Mouse (Mus musculus): ENCODE data around the gene Gpr160. TPM values are rescaled to one million over a fixed set of nuclear protein-coding genes. Genes with fewer than 3 reads are reported as not detected.
A peak's percentile ranks its signal among the peaks of the same experiment; 100 is the strongest.
"Not testable (repeated sequence)": the region's sequence is repeated elsewhere in the genome, so short reads cannot be mapped to it uniquely, and the experiment has no call there.

Gpr160 gene
- total RNA-seq (2021): under 1 TPM; 0.75 to 0.88 TPM
- long read RNA-seq, experiment 1, partial matches to known transcripts: 0 of 2 reads
- long read RNA-seq, experiment 1, other reads (novel, unspliced or antisense): 1 of 2 reads
- long read RNA-seq, experiment 2, partial matches to known transcripts: 1 of 1 reads
- long read RNA-seq, experiment 2, other reads (novel, unspliced or antisense): 0 of 1 reads

- peak; percentile 37 to 41 for DNase-seq (ENCODE audit: low spot score in 2 of 2)
These were observed at the start of gene Gpr160 for GRCm38 (mm10) chr3:30855604-30856458. Gene Gpr160, plus strand, starts transcription at chr3:30855950.

DNA sequence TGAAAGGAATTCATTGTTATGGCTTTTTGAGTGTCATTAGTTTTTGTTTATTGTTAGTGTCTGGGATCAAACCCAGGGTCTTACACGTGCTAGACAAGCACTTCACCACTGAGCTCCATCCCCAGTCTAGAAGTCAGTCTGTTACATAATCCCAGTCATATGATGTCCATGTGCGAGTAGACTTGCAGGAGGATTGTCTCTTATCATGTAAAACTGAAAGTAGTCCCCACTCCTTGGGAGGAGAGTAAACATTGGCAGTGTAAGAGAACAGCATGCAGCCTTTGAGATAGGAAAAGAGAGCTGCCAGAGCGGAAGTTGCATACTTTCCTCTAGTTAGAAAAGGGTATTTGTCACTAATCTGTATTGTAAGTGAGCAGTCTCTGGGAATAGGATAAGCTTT lies 42.9 kb upstream of the Gpr160 start:
- DNase-seq (ENCODE audit: low spot score in 2 of 2): no peak

DNA sequence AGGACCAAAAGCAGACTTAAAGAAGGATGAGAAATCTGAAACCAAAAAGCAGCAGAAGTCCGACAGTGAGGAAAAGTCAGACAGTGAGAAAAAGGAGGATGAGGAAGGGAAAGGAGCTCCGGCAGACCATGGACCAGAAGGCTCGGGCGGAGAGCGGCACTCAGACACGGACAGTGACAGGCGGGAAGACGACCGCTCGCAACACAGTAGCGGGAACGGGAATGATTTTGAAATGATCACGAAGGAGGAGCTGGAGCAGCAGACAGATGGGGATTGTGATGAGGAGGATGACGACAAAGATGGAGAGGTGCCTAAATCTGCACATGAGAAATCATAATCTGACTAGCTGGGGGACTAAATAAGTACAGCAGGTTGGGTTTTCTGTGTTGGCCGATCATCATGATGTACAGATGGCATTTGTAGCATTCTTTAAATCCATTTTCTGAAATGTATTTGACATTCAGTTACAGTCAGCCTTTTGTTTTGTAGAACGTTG lies 37.1 kb upstream of the Gpr160 start:
- DNase-seq (ENCODE audit: low spot score in 2 of 2): no peak

GRCm38 (mm10) chr3:30822163-30822562 lies 33.6 kb upstream of the Gpr160 start:
- no peak for DNase-seq (ENCODE audit: low spot score in 2 of 2)

DNA sequence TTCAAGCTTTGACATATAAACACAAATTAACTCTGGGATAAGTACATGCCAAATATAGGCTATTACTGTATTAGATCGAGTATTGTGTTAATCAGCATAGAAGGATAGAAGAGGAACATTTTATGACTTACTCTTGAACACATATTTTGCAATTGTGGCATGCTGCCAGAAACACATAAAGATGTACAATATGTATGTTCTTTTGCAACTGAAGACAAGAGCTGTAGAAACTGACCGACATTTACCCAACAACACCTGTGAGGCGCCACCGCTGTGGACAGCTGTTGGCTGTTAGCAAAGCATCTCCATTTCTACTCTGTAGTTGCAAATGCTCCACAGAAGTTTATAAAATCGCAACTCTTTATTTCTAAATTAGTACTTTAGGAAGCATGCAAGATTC lies 29.7 kb upstream of the Gpr160 start:
- no peak for DNase-seq (ENCODE audit: low spot score in 2 of 2)

- no peak for DNase-seq (ENCODE audit: low spot score in 2 of 2)
These were observed 23.7 kb upstream of the Gpr160 start for GRCm38 (mm10) chr3:30831848-30832606.

GRCm38 (mm10) chr3:30833254-30833653 lies 22.5 kb upstream of the Gpr160 start:
- no peak for DNase-seq (ENCODE audit: low spot score in 2 of 2)

DNA sequence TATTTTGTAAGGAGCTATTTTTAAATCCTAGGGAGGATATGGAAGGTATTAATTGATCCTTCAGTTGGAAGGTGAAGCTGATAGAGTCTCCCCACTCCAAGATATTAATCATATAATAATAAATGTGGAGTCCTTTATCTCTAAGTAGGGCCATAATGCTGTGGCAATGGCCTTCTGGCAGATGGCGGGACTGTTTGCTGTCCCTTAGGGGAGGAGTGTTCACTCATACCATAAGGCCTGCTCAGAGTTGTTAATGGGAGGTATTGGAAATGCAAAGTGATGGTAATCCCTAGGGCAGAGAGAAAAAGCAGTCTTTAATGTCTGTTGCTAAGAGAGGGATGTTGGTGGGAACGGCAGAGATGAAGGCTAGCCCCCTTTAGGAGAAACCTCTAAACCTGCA lies 10.0 kb upstream of the Gpr160 start:
- no peak for DNase-seq (ENCODE audit: low spot score in 2 of 2)

DNA sequence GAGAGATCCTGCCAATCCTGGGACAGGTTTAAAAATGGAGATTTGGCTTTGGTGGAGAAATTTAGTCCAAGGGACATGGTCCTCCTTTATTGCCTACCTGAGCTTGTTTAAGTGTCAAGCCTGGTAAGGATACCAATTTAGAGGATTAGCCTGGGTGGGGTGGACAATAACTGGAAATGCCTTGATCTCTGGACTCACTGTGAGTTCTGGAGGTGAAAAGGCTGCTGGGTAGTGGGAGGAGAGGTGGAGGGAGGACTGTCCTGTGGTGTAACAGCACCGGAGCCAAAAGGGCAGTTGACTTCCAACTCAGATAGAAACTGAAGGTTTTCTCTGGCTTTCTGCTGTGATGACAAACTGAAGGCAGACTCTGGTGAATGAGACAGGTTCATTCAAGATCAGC lies 8.3 kb upstream of the Gpr160 start:
- DNase-seq (ENCODE audit: low spot score in 2 of 2): no peak

DNA sequence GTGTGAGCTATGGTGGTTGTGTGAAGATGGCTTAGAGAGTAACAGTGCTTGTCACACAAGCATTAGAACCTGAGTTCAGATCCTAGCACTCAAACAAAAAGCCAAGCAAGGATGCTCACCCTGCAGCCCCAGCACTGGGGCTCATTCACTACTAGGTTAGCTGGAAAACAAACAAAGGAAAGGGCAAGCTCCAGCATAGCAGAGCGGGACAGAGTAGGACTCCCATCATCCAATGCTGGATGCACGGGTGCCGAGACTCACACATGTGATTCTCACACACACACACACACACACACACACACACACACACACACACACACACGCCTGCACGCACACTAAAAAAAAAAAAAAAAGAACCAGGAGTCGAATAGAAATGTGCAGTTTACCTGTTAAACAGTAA lies 4.3 kb upstream of the Gpr160 start:
- no peak for DNase-seq (ENCODE audit: low spot score in 2 of 2)

- DNase-seq (ENCODE audit: low spot score in 2 of 2): no peak
These were observed 2.2 kb upstream of the Gpr160 start for GRCm38 (mm10) chr3:30853596-30853995.

- not testable (repeated sequence) for DNase-seq (ENCODE audit: low spot score in 2 of 2)
These were observed 3.8 kb downstream of the Gpr160 start for GRCm38 (mm10) chr3:30859599-30859998.

DNA sequence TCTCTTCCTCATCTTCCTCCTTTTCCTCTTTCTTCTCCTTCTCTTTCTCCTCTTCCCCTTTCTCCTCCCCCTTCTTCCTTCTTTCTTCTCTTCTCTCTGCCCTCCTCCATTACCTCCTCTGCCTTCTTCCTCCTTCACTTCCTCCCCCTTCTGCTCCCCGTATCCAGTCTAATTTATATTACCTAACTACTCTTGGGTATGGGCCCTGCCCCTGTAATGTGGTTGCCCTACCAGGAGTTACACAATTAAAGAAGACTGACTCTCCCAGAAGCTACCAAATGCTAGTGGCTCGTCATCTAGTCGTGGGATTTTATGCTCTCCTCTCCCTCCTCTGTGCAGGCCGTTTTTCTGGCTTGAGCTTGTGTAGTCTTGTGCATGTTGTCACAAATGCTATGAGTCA lies 5.0 kb downstream of the Gpr160 start:
- DNase-seq (ENCODE audit: low spot score in 2 of 2): no peak

DNA sequence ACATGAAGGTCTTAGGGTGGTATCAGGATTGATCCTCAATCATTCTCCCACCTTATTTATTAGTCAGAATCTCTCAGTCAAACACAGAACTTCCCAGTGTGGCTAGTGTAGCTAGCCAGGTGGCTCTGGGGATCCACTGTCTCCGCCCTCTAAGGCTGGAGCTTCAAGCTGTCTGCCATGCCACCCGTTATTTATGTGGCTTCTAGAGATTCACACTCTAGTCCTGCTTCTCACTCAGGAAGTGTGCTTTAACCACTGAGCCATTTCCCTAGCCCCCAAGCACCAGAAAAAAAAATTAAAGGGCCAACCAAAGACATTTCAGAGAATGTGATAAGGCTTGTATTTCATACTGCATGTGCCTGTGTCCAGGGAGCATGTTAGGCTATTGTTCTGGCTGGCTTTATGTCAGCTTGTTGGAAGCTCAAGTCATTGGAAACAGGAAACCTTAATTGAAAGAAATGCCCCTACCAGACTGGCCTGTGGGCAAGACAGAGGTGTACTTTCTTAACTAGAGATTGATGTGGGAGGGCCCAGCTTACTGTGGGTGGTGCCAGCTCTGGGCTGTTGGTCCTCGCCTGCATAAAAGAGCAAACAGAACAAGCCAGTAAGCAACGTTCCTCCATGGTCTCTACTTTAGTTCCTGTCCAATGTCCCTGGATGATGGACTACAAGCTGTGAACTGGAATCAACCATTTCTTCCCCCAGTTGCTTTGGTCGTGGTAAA lies 8.1 kb downstream of the Gpr160 start:
- no peak for DNase-seq (ENCODE audit: low spot score in 2 of 2)

DNA sequence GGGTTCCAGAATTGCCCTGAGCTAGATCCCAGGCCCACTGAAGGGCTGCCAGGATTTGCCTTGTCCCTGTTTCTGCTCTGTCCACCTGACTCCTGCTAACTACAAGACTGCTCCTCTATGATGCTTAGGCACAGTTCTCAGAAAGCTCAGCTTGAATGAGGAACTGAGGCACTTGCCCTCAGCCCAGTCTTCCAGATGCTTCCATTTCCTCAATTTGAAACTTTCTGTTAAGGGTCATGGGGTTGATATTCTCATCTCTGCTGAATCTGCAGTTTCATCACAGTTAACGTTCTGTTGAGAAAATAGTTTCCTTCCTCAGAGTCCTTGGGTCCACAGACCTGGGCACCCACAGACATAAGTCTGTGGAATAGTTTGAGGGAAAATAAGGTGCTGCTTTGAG lies 8.9 kb downstream of the Gpr160 start:
- DNase-seq (ENCODE audit: low spot score in 2 of 2): no peak

DNA sequence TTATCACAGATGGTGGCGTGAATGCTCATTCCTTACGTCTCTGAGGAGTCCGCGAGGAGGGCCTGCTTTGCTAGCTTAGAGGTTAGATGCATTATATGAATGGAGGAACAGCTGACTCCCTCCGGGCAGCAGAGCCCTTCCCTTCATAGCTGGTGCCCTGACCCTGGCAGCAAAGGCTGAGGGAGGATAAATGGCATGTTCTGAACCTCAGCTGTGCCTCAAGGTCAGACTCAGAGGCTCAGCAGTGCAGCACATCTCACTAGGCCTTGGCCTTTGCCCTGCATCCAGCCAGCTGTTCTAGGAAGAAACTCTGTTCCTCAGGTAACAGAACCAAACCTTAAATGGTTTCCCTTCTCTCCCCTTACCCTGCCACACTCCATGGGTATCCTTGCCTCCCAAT lies 12.4 kb downstream of the Gpr160 start:
- DNase-seq (ENCODE audit: low spot score in 2 of 2): no peak

DNA sequence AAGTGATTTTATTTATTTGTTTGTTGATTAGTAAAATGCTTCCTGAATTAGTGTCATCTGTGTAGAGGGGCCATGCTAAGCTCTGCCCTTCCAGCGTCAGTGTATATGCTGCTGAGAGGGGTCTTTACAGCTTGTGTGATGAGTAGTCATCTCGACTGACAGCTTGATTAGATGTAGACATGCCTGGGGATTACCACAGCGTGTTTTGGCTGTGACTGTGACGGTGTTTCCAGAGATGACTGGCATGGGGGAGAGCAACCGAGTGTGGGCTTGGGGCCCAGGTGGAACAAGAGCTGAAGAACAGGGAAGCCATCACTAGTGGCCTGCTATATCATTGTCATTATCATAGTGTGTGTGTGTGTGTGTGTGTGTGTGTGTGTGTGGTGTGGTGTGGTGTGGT lies 12.9 kb downstream of the Gpr160 start:
- no peak for DNase-seq (ENCODE audit: low spot score in 2 of 2)

- no peak for DNase-seq (ENCODE audit: low spot score in 2 of 2)
These were observed 14.2 kb downstream of the Gpr160 start for GRCm38 (mm10) chr3:30869995-30870394.

- DNase-seq (ENCODE audit: low spot score in 2 of 2): no peak
These were observed 21.0 kb downstream of the Gpr160 start for GRCm38 (mm10) chr3:30876709-30877108.

DNA sequence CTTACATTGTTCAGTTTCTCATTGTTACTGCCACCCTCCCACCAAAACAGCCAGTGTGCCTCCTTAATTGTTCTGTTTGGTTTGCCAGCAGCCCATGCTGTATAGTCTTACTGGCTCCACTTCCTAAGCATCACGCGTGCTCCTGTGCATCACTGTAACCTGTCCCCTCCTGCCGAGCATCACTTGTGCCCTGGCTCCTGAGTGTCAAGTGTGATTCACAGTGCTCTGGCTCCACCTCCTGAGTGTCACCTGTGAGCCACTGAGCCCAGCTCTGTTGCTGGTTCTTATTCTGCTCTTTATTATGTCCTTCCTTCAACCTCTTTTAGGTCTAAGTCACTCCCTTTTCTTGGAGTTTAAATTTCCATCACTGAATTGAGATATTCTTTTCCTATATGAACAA lies 31.7 kb downstream of the Gpr160 start:
- DNase-seq (ENCODE audit: low spot score in 2 of 2): no peak

DNA sequence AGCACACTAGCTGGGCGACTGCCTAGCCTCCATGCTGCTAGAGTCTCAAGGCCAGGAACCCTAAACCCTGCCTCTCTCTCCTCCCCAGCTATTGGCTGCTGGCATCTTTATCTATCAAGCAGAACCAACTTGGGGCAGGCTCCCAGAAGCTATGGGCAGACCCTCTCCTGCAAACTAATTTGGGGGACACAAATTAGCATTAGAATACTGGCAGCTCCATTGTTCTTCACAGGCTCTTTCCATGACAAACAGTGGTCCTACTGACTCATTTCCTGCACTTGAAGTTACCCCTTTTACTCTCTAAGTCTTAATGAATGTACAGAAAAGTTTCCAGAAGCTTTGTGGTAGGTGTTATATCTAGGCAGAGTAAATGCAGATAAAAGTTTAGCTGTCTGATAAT lies 33.3 kb downstream of the Gpr160 start:
- DNase-seq (ENCODE audit: low spot score in 2 of 2): no peak
